Mouse (Mus musculus): Measurements from ENCODE around the gene Sap25. TPM values are rescaled to one million over a fixed set of nuclear protein-coding genes. Genes with fewer than 3 reads are reported as not detected.

The Sap25 gene
- polyA plus RNA-seq, 1 experiment = 155 TPM

DNA sequence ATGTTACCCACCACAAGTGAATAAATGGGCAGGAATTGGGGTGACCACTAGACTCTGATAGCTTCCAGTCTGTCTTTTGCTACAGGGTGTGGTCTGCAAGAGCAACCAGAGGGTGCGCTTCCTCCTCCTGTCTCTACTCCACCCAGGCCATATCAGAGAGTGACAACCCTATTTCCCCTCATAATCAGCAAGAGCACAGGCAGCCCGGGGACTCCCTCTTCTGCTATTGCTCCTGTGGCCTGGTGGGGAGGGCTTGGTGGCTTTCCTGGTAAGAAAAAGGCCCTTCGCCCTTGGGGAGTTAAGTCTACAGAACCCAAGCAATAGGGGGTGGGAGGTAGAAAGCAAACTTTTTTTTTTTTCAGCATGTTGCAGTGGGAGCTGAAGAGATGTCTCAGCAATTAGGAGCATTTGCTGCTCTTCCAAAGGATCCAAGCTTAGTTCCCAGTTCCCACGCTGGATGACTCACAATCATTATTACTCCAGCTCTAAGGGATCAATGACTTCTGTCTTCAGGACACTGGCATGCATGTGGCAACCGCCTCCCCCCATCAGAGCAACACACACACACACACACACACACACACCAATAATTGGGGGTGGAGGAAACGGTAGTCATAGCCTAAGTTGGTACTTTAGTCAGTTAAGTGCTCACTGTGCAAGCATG is 45.1 kb downstream of the Sap25 start:
- H3K27me3 ChIP-seq (ENCODE audit: control insufficient read depth, insufficient read depth, low read length) = no peaks in the 10 kb centered on the region
- no peak overlapping the region for H3K27ac ChIP-seq (ENCODE audit: insufficient read depth, low read depth, low read length)
- WGBS = 50% methylated on average over 6 of the region's 6 CpGs
- no peaks in the 10 kb centered on the region for H3K36me3 ChIP-seq (ENCODE audit: control insufficient read depth, insufficient read depth, low read length)
- no peak for TF ChIP-seq CTCF (IDR thresholded peaks at IDR 0.05; ENCODE audit: extremely low read depth, insufficient read length, insufficient replicate concordance, low read depth, low read length)
- no peak for TF ChIP-seq POLR2A (IDR thresholded peaks at IDR 0.05; ENCODE audit: low read depth, low read length)
- no peak overlapping the region for H3K4me3 ChIP-seq (ENCODE audit: low read depth, low read length)
- peaks cover 7% of the 10 kb centered on the region; the same call in 1 of the 2 replicates for H3K4me1 ChIP-seq (ENCODE audit: control insufficient read depth, insufficient read depth, insufficient read length, low read length)

DNA sequence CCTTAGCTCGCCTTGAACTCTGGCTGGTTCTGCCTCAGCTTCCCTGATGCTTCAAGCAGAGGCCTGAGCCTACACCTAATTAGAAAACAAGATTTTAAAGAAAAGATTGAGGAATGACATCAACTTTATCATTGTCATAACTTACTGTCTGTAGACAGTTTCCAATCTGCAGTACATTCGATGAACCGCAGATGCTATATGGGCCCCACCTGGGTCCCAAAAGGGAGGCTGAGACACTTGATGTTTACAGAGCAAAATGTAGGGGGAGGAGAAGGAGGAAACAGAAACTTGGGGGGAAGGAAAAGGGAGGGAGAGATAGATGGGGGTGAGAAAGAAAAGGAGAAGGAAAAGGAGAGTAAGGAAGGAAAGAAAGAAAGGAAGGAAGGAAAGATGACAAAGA is 48.8 kb downstream of the Sap25 start:
- H3K4me3 ChIP-seq (ENCODE audit: low read depth, low read length) = no peak overlapping the region
- no peaks in the 10 kb centered on the region for H3K36me3 ChIP-seq (ENCODE audit: control insufficient read depth, insufficient read depth, low read length)
- H3K4me1 ChIP-seq (ENCODE audit: control insufficient read depth, insufficient read depth, insufficient read length, low read length) = peaks cover 3% of the 10 kb centered on the region; the same call in 1 of the 2 replicates
- no peak overlapping the region for H3K27ac ChIP-seq (ENCODE audit: insufficient read depth, low read depth, low read length)
- no peaks in the 10 kb centered on the region for H3K27me3 ChIP-seq (ENCODE audit: control insufficient read depth, insufficient read depth, low read length)
- WGBS = 84% methylated on average over 3 of the region's 3 CpGs
- TF ChIP-seq POLR2A (IDR thresholded peaks at IDR 0.05; ENCODE audit: low read depth, low read length) = no peak

DNA sequence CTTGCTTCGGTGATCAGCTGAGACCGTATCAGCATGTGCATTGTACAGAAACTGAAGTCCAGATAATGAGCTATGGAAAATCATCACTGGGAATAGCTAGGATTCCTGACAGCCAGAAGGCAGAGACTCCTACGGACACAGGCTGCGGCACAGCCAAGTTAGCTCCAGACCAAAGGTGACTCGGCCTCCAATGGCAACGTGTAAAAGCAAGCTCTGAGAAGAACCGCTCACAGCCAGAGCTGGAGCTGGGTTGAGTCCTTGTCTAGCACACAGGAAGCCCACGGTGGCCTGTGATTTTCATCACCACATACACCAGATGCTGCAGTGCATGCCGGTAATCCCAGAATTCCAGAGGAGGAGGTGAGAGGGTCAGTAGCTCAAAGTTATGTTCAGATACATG is 49.4 kb downstream of the Sap25 start:
- no peaks in the 10 kb centered on the region for H3K27me3 ChIP-seq (ENCODE audit: control insufficient read depth, insufficient read depth, low read length)
- H3K4me3 ChIP-seq (ENCODE audit: low read depth, low read length) = no peak overlapping the region
- H3K36me3 ChIP-seq (ENCODE audit: control insufficient read depth, insufficient read depth, low read length) = no peaks in the 10 kb centered on the region
- H3K27ac ChIP-seq (ENCODE audit: insufficient read depth, low read depth, low read length) = no peak overlapping the region
- 65% methylated on average over 9 of the region's 9 CpGs for WGBS
- TF ChIP-seq CTCF (IDR thresholded peaks at IDR 0.05; ENCODE audit: extremely low read depth, insufficient read length, insufficient replicate concordance, low read depth, low read length) (no peak), POLR2A (IDR thresholded peaks at IDR 0.05; ENCODE audit: low read depth, low read length) (no peak)
- peaks cover 5% of the 10 kb centered on the region; the same call in 1 of the 2 replicates for H3K4me1 ChIP-seq (ENCODE audit: control insufficient read depth, insufficient read depth, insufficient read length, low read length)

DNA sequence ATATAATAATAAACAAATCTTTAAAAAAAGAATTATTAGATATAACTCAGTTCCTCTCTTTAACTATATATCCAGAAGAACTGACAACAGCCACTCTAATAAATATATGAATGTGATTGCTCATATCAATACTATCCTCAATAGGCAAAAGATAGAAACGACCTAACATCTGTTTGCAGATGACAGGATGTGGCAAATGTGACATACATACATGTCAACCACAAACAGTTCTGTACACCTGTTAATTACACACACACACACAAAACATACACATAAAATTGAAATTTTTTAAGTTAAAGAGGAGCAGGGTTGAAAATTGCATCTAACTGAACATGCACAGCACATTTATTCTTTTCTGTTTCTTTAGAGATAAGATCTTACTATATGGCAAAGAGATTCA is 50.7 kb downstream of the Sap25 start:
- 74% methylated on average over 1 of the region's 1 CpGs for WGBS
- TF ChIP-seq POLR2A (IDR thresholded peaks at IDR 0.05; ENCODE audit: low read depth, low read length) (no peak), CTCF (IDR thresholded peaks at IDR 0.05; ENCODE audit: extremely low read depth, insufficient read length, insufficient replicate concordance, low read depth, low read length) (no peak)
- H3K4me3 ChIP-seq (ENCODE audit: low read depth, low read length) = no peak overlapping the region
- 0 out of 2 replicates have a peak, but pooled peaks cover 2% of the 10 kb centered on the region for H3K4me1 ChIP-seq (ENCODE audit: control insufficient read depth, insufficient read depth, insufficient read length, low read length)
- H3K27me3 ChIP-seq (ENCODE audit: control insufficient read depth, insufficient read depth, low read length) = no peaks in the 10 kb centered on the region
- H3K27ac ChIP-seq (ENCODE audit: insufficient read depth, low read depth, low read length) = no peak overlapping the region
- no peaks in the 10 kb centered on the region for H3K36me3 ChIP-seq (ENCODE audit: control insufficient read depth, insufficient read depth, low read length)

Other genes with a start within 250 kb of the Sap25 start
- 0.98 and 2.3 TPM in 2 replicates for gene Zan, start 164.3 kb upstream of the Sap25 start, polyA plus RNA-seq (2012; rRNA removed)
- 23.1 and 36.6 TPM in 2 replicates for gene Pop7, start 138.8 kb upstream of the Sap25 start, polyA plus RNA-seq (2012; rRNA removed)
- gene Gigyf1, start 122.8 kb upstream of the Sap25 start, polyA plus RNA-seq (2012; rRNA removed) = 7.3 and 15.7 TPM in 2 replicates
- not detected in 2 replicates for gene Epo, start 108.1 kb upstream of the Sap25 start, polyA plus RNA-seq (2012; rRNA removed)
- gene Gnb2, start 107.8 kb upstream of the Sap25 start, polyA plus RNA-seq (2012; rRNA removed) = 534 and 1,215 TPM in 2 replicates
- gene Actl6b, start 87.8 kb upstream of the Sap25 start, polyA plus RNA-seq (2012; rRNA removed) = 0.47 and 1.0 TPM in 2 replicates
- 0.20 and 0.52 TPM in 2 replicates for gene Tfr2, start 71.5 kb upstream of the Sap25 start, polyA plus RNA-seq (2012; rRNA removed)
- gene Mospd3, start 40.3 kb upstream of the Sap25 start, polyA plus RNA-seq (2012; rRNA removed) = 89.7 and 164 TPM in 2 replicates
- 30.4 and 31.1 TPM in 2 replicates for gene Pcolce, start 27.6 kb upstream of the Sap25 start, polyA plus RNA-seq (2012; rRNA removed)
- gene Fbxo24, start 12.3 kb upstream of the Sap25 start, polyA plus RNA-seq (2012; rRNA removed) = 0.08 and 0.19 TPM in 2 replicates
- 38.4 and 54.1 TPM in 2 replicates for gene Lrch4, start 12.2 kb upstream of the Sap25 start, polyA plus RNA-seq (2012; rRNA removed)
- gene Gm20605, start 12.2 kb upstream of the Sap25 start, polyA plus RNA-seq (2012; rRNA removed) = 19.1 and 29.0 TPM in 2 replicates
- 0.35 and 0.43 TPM in 2 replicates for gene Irs3, start 4.4 kb downstream of the Sap25 start, polyA plus RNA-seq (2012; rRNA removed)
- gene Agfg2, start 43.4 kb downstream of the Sap25 start, polyA plus RNA-seq (2012; rRNA removed) = 6.1 and 11.6 TPM in 2 replicates
- 7.3 and 25.1 TPM in 2 replicates for gene Nyap1, start 100.3 kb downstream of the Sap25 start, polyA plus RNA-seq (2012; rRNA removed)
- 72.9 and 209 TPM in 2 replicates for gene Tsc22d4, start 104.4 kb downstream of the Sap25 start, polyA plus RNA-seq (2012; rRNA removed)
- gene Ppp1r35, start 137.5 kb downstream of the Sap25 start, polyA plus RNA-seq (2012; rRNA removed) = 40.0 and 75.4 TPM in 2 replicates
- gene Mepce, start 146.3 kb downstream of the Sap25 start, polyA plus RNA-seq (2012; rRNA removed) = 11.0 and 41.7 TPM in 2 replicates
- gene Zcwpw1, start 146.5 kb downstream of the Sap25 start, polyA plus RNA-seq (2012; rRNA removed) = 0.25 and 0.39 TPM in 2 replicates
- gene Pilra, start 194.9 kb downstream of the Sap25 start, polyA plus RNA-seq (2012; rRNA removed) = 4.3 and 5.0 TPM in 2 replicates
- gene Pilrb1, start 216.8 kb downstream of the Sap25 start, polyA plus RNA-seq (2012; rRNA removed) = 4.8 and 5.4 TPM in 2 replicates
- gene Pilrb2, start 230.5 kb downstream of the Sap25 start, polyA plus RNA-seq (2012; rRNA removed) = 3.7 and 5.2 TPM in 2 replicates

Data from small intestine, adult 2 months (tissue).